Mouse (Mus musculus): ENCODE data around the gene Gm49486.

The Gm49486 gene

GRCm38 (mm10) chr15:79235268-79235667 lies 6.1 kb downstream of the Gm49486 start:
- no peak for DNase-seq

GRCm38 (mm10) chr15:79238036-79238435 lies 8.8 kb downstream of the Gm49486 start:
- no peak for DNase-seq

GRCm38 (mm10) chr15:79242574-79243233 lies 13.5 kb downstream of the Gm49486 start:
- DNase-seq = no peak

GRCm38 (mm10) chr15:79243234-79244042 lies 14.2 kb downstream of the Gm49486 start:
- DNase-seq = peak; percentile 97

GRCm38 (mm10) chr15:79244071-79244893 lies 15.1 kb downstream of the Gm49486 start:
- no peak for DNase-seq

GRCm38 (mm10) chr15:79245321-79245720 lies 16.1 kb downstream of the Gm49486 start:
- DNase-seq = no peak

- no peak for DNase-seq
Measured at GRCm38 (mm10) chr15:79250236-79250635, 21.0 kb downstream of the Gm49486 start.

- no peak for DNase-seq
Measured at GRCm38 (mm10) chr15:79251168-79251567, 22.0 kb downstream of the Gm49486 start.

GRCm38 (mm10) chr15:79251781-79252491 lies 22.7 kb downstream of the Gm49486 start:
- peak; percentile 54 for DNase-seq

GRCm38 (mm10) chr15:79252580-79252979 lies 23.4 kb downstream of the Gm49486 start:
- DNase-seq = no peak

GRCm38 (mm10) chr15:79254661-79255060 lies 25.5 kb downstream of the Gm49486 start, which contains the start of gene Slc16a8:
Gene Slc16a8 (minus strand): TSS chr15:79254761.
- no peak for DNase-seq

- DNase-seq = no peak
Measured at GRCm38 (mm10) chr15:79258521-79258920, 29.3 kb downstream of the Gm49486 start.

GRCm38 (mm10) chr15:79261095-79261725 lies 32.0 kb downstream of the Gm49486 start:
- peak; percentile 58 for DNase-seq

- DNase-seq = peak; percentile 50
Measured at GRCm38 (mm10) chr15:79261757-79262156, 32.6 kb downstream of the Gm49486 start.

- peak; percentile 73 for DNase-seq
Measured at GRCm38 (mm10) chr15:79262375-79262774, 33.2 kb downstream of the Gm49486 start.

- no peak for DNase-seq
Measured at GRCm38 (mm10) chr15:79262786-79263309, 33.7 kb downstream of the Gm49486 start.

GRCm38 (mm10) chr15:79263726-79264125 lies 34.5 kb downstream of the Gm49486 start:
- DNase-seq = no peak

- no peak for DNase-seq
Measured at GRCm38 (mm10) chr15:79265384-79265783, 36.2 kb downstream of the Gm49486 start.

- DNase-seq = no peak
Measured at GRCm38 (mm10) chr15:79268521-79268920, 39.3 kb downstream of the Gm49486 start.

GRCm38 (mm10) chr15:79270317-79271123 lies 41.3 kb downstream of the Gm49486 start:
- peak; percentile 93 for DNase-seq
